Mouse (Mus musculus) E14TG2a.4 (cell line): Measurements from ENCODE around the gene Uspl1.

Experiments
- CTCF ChIP-seq: conservative IDR thresholded peaks from 2 replicates; pipeline ENCODE4 v1.5.1; 2014; ENCODE audit warnings: low read length
- NANOG ChIP-seq: IDR thresholded peaks from 2 replicates; pipeline ENCODE4 v1.6.1; 2014; ENCODE audit warnings: borderline replicate concordance, low read length, mixed read lengths
- POU5F1 ChIP-seq: IDR thresholded peaks from 2 replicates; pipeline ENCODE4 v1.6.1; 2014; ENCODE audit warnings: low read length, borderline replicate concordance

DNA sequence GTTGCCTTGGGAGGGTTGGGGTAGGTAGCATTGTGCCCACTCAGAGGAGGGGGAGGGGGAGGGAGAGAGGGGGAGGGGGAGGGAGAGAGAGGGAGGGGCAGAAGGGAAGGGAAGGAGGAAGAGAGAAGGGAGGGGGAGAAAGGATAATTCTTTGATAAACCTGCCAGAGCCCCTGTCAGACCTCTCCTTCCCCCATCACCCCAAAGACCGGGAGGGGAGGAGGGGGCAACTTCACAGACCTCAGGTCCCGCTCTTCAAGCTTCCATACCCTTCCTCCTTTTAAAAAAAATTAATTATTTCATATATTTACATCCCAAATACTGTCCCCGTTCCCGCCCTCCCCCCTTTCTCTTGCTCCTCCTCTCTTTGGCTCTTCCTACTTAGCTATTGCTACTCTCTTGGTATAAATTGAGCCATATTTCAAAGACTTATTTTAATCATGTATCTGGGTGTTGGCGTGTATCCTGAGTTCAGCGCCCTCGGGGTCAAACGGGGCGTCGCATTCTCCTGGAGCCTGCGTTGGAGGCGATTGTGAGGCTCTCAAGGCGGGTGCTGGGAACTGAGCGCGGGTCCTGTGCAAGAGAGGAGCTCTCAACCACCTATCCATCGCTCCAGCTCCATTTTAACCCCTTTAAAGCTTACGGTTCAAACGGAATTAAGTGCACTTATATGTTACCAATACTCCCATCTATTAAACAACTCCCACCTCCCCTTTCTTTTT lies 45.6 kb downstream of the Uspl1 start:
- TF ChIP-seq CTCF: no peak
- no peak for TF ChIP-seq NANOG
- no peak for TF ChIP-seq POU5F1
